Mouse (Mus musculus): ENCODE data around the gene Lsm12.

DNA sequence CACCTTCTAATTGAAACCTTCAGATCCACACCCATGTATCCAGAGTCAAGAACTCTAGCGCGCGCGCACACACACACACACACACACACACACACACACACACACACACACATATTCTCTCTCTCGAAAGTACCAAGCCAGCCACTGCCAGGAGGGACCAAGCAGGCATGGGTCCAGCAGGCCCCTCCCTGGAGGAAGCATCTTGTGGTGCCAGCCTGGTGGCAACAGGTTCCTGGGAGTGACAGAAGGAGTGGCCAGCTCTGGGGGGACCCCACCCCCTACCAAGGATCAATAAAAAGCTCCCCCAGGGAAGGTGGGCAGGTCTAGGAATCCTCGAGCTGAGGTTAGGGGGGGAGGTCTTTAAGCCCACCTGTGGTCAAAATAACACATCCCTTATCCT, 32.3 kb upstream of the Lsm12 start:
- TF ChIP-seq CTCF (IDR thresholded peaks at IDR 0.05; ENCODE audit: extremely low read depth, insufficient read depth, low read length) (no peak), POLR2A (IDR thresholded peaks at IDR 0.05; ENCODE audit: extremely low read depth, insufficient read depth, low read length) (no peak)

Data from cortical plate, adult 2 months (tissue).